Mouse (Mus musculus) mouse embryonic stem cell (cell line): ENCODE results near the gene Grb10.

Experiments
- in situ Hi-C, 2 experiments: fragments of 300-500 bp; cut with MboI; formaldehyde crosslinking; loops; 1 replicate in 1 of 2; 3 replicates in 1 of 2; pipeline ENCODE4 v1.14.3; 2019 to 2020; ENCODE audit warnings: low sequenced_read_pairs in 2 of 2, low pct_unique_long_range_greater_than_20kb in 1 of 2, mixed read lengths in 1 of 2; ENCODE audit not compliant: unreplicated experiment in 1 of 2

Gene Grb10

DNA sequence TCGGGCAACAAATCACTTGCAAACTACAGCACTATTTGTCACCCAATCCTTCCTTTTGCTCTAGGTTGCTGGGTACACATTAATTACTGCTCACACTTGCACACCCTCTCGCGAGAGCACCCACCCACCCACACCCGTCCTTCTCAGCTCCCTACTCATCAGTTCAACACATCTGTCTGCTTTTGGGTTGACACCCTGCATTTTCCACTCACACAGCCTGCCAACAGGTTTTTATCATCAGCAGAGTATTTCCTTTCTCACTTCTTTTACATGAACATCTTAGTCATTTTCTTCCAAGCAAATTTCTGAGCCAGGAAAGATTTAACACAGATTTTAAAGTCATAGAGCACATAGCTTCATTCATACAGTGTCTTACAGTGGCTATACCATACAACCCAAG is 48.6 kb downstream of the Grb10 start:
- in situ Hi-C loops: loop anchor here (25.0 kb wide), 1 partner anchor 428 kb away; no protein-coding TSS in a partner anchor

DNA sequence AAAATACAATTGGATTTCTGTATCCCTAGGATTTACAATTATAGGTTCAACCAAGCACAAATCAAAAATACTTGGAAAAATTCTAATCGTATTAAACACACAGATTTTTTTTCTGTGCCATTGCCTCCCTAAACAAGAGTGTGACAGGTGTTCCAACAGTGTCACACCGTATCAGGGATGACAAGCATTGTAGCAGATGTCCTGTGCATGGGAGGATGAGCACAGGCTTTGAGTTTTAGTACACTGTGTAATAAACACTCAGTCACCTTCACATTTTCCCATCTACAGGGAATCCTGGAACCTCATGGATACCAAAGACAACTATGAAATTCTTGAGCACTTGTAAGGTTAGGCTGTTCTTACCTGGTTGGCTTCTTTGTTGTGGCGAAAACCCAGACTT is 51.2 kb downstream of the Grb10 start:
- in situ Hi-C loops: loop anchor here (25.0 kb wide), 1 partner anchor 425 kb away; no protein-coding TSS in a partner anchor

DNA sequence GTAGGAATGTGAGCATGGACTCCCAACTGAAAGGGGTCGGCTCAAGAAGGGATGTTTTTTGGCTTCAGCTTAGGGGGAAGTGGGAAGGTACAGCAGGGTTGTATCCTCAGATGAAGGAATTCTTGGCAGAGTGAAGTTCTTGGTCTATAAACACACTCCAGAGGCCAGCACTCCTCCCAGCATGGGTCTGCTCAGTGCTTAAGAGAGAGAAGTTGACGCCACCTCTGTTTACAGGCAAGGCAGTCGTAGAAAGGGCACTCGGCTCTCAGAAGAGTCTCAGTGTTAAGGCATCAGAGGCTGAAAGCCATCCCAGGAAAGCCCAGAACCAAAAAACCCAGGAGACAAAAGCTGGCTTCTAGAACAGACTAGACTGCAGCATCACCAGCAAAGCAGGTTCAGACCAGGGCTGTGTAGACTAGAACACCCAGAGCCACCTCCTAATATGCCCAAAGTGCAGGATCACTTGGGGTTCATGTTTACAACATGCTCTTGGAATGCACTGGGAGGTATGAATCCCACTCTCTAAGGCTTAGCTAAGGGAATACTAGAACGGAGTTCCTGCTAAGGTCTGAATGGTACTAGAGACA is 59.8 kb downstream of the Grb10 start:
- in situ Hi-C loops: loop anchor here (25.0 kb wide), 1 partner anchor 416 kb away; no protein-coding TSS in a partner anchor

DNA sequence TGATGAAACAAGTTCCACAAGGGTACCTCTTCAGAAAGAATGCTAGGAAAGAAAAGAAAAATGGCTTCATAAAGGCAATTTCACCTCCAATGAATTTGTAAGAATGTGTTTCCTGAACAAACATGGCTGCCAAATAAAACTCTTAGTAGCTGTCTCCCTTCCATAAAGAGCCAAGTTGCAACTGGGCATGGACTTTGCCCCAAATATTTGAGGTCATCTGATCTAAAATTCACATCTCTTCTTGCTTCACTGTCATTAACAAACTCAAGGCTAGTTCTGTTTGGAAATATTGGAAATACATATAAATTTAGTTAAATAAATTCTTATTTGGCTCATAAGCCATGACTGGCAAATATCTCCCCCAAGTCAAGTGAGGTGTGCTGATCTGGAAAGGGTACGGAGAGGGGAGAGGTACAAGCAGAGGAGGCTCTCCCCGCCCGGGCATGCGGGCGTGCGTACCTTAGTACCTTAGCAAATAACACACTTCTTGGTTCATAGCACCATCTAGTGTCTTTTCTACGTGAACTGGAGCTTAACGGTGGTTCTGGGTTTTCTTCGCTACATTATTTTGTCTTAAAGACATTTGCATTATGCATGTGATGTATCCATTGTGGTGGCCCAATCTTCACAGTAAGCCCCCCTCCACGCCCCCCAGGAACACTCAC is 63.8 kb downstream of the Grb10 start:
- in situ Hi-C loops: loop anchor here (5.0 to 25.0 kb wide), 2 partner anchors 162 to 412 kb away; no protein-coding TSS in a partner anchor

DNA sequence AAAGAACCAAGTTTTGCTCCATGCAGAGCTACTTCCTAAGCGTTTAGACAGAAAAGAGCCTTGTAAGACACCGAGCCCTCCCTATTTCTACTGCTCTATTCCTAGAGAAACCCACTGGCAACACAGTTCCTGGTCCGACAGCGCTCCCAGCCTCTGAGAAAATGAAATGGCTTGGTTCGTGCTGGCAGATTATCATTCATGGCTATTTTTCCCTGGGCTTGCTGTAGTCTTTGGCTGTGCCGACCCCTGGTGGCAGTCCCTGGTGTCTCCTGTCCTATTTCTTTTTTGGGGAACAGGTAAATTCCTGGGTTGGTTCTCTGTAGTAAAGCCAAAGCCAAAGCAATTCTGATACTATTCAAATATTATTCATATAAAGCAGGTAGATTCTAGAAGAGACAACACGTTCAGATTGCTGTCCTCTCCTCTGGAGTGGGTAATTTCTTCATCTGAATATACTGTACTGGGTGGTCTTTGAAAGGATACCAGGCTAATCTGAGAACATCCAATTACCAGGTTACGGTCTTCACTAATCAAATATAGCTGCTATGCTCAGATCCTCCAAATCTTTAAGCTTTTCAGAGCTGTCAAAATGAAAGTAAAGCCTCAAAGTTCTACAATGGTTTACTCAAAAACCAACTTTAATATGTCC is 65.0 kb downstream of the Grb10 start:
- in situ Hi-C loops: loop anchor here (5.0 kb wide), 1 partner anchor 161 kb away; no protein-coding TSS in a partner anchor

DNA sequence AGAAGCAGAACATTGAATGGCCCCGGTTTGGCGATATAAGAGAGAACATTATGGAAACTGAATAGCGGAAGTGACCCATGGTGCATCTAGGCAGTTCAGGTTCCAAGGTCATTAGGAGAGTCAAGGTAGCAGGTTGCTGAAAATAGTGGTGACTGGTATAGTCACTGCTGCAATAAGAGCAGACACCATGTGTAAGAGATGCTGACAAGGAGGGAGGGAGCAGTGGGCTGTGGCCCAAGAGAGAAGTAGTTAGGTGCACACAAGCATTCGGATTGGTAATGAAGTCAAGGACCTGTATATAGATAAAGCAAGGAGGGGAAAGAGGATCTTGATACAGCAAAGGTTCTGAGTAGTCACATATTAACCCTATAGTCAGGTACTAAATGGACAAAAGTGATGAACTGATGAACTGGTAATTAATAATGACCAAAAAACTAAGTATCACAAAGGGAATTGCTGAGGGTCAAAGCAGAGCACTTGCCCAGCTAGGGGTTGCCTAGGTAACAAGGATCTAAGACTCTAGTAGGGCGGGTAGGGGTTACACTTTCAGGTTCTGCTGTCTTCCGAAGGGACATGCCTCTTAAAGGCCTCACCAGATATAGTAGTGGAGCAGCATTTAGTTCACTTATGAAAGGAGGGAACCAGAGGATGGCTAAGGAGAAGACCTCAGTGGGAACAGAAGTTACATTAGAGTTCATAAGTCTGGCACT is 65.9 kb downstream of the Grb10 start:
- in situ Hi-C loops: loop anchor here (5.0 kb wide), 1 partner anchor 160 kb away; no protein-coding TSS in a partner anchor

DNA sequence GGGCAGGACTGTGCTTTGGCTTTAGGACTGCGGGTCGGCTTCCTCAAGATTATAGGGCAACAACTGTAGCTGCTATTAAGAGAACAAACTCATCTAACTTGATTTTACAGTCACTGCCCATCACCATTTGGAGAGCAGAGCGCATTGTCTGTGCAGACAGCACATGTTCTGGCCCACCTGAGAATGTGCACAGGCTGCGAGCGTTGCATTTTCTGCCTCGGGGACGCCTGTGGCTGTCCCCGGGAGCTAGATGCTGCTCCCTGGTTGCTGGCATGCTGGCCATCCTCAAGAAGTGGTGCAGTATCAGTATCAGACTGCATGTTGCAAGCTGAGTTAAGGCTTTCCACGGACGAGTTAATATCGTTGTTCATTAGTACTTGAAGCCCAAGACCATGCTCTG is 68.2 kb downstream of the Grb10 start:
- in situ Hi-C loops: loop anchor here (5.0 kb wide), 1 partner anchor 158 kb away; no protein-coding TSS in a partner anchor

DNA sequence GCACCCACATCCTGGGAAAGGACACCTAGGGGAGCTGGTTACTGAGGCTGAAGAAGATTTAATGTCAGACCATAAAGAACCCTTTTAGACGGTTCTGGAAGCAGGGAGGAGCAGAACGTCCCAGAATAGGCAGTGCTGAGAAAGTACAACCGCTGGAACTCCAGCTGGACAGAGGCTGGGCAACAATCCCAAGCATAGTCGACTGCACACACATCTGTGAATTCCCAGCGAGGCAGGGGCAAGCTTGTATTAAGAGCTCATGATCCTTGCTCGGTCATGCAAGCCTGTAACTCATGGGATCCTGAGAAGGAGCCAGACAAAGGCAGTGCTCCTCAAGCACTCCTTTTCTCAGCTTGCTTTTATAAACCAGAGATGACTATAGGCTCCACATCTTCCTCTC is 69.7 kb downstream of the Grb10 start:
- in situ Hi-C loops: no loop called here

DNA sequence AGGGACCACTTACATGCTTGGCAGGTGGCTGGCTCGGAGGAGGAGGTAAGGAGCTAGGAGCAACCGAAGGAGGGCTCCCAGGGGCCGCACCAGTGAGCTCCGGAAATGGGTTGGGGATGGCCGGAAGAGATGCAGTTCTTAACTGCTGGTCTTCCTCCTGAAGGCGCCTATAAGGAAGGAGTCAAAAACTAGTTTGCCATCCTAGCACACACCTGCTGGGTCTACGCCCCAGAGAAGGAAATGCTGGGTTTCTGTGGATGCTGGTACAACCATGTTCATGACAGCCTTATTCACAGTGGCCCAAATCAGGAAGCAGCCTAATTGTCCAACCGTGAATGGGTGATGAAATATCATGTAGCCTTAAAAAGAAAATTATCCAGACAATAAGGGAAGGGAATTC is 71.0 kb downstream of the Grb10 start:
- in situ Hi-C loops: no loop called here

DNA sequence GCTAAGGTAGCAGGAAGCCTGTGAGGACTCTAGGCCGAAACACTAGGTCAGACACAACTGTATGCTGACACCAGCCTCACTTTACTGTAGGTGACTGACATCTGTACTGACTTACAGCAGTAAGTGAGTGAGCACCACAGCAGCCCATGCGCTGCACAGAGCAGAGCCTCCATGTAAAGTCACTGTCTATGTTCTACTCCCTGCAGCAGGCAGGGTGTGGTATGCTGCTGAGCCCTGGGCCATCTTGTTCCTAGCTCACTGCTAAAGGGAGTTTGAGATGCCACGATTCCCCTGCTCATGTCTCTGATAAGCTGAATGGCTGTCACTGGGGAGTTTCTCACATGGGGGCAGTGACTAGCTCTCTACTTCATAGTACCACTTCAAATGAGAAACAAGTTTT is 72.3 kb downstream of the Grb10 start:
- in situ Hi-C loops: no loop called here

DNA sequence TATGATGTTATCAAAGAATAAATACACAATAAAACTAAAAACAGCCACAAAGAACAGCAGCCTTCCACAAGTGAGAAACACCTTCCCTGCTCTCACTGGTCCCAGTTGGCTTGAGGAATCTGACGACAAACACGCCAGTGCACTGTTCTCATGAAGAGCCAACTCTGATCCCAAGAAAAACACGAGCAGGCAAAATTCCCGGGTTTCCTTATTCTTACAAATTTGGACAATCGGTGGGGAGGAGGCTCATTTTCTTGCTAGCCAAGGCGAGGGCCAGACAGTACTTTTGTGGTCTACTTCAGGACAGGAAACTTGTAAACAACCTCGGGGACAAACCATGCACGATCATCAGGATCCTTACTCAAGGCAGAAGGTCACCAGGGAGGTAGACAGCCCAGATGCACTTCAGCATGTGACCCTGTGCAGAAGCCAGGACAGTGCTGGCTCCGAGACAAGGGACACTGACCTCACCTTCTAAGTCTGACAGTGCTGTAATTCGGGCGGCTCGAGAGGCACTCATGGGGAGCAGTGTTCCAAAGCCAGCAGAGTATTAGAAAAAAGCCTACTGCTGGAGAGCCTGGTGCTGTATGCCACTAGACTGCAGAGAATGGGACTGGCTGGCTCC is 72.9 kb downstream of the Grb10 start:
- in situ Hi-C loops: no loop called here

DNA sequence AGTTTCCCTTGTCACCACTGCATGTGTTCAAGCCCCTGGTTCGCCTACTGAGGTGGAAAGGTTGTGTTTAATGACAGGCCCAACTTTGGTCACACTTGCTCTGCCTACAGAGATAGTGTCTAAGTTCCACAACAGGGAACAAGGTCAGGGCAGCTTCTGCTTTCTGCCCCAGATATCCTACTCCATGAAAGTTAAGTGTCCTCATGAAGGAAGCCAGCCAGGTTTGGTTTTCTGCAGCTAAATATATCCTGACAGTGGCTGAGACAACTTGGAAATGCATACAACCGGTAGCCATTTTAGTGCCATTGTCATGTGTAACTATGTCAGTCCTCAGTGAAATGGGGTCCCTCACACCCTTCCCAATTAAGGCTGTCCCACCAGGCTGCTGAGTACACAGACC is 73.8 kb downstream of the Grb10 start:
- in situ Hi-C loops: no loop called here

DNA sequence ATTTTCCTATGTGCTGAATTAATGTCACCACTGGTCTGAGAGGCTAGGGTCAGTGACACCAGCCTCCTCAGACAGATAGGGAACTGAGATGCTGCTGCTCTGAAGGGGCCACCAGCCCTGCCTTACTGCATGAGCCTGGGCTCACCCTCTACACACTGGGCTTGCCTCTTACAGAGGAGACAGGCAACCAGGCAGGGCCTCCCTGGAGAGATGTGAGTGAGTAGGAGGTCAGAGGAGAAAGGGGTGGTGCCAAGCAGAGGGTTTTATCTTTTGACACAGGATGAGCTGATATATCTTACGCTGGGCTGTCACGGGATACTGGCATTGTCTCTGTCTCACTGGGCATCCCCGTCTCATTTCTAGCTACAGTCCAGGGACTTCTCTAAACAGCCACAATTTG is 74.9 kb downstream of the Grb10 start:
- in situ Hi-C loops: no loop called here

DNA sequence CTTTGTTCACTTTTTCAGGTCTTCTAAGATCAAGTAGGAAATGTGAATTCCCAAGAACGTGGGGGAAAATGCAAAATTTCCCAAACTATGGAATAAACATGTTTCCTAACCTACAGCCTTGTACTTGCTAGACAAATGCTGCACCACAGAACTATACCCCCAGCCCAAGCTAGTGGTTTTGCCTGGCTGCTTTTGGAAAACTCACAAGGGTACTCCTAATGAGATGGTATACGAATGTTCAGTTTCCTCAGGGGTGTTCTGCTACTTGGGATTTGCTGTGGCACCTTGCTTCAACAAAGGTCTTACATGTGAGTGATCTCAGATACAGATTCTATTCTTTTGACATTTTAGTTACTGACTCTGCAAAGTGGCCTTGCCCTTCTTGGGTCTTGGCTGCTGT is 75.4 kb downstream of the Grb10 start:
- in situ Hi-C loops: no loop called here

DNA sequence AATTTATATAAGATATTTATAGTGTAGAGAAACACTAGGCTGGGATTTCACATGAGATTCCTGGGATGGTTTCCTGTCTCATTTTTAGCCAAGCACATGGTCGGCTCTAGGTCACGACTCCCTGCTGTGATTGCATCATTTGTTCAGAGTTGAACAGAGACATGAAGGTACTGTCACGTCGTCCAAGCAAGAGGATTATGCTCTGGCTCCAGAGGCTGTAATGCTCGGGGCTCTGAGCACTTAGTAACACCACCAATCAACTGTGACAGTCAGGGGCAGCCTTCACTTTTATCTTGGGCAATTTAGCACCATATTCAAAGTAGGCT is 75.9 kb downstream of the Grb10 start:
- in situ Hi-C loops: no loop called here

DNA sequence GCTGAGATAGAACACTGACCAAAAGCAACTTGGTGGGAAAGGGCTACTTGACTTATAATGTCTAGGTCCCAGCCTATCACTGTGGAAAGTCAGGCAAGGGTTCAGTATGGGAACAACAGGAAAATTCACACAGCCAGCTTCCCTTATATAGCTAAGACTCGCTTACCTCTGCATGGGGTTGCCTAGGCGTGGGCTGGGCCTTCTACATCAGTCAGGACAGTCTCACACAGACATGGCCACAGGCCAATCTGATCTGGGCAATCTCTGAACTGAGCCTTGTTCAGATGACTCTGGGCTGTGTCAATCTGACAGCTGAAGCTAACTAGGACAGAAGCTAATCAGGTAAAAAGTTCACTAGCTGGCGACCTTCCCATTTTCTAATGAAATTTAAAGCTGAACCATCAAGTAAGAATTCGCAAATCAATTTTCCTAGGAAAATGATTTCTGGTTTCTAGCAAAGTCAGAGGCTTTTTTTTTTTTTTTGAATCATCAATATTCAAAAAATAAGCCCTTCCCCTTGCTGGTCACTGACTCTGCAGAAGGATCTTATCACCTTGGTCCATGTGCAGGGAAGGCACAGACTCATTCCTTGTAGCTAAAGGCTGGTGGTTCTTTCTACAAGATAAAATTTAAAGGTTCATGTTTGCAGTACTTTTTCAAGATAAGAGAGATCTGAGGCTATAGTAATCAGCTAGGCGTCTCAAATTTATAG is 76.4 kb downstream of the Grb10 start:
- in situ Hi-C loops: no loop called here

DNA sequence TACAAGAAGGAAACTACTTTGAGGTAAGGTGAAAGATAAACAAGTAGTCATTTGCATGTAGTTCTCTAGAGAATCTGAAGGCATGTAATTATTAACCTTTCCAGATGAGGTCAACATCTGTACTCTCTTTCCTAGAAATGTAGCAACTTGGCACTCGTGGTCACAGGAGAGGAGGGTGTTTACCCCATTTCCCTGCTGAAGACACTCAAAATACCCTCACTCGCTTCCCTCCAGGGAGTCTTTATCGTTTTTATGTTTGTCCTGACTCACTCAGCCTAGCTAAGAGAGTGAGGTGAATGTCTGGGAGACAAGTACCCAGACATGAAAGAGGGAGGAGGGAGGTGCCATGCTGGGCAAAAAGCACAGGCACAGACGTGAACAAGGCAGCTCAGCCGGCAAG is 77.6 kb downstream of the Grb10 start:
- in situ Hi-C loops: no loop called here

DNA sequence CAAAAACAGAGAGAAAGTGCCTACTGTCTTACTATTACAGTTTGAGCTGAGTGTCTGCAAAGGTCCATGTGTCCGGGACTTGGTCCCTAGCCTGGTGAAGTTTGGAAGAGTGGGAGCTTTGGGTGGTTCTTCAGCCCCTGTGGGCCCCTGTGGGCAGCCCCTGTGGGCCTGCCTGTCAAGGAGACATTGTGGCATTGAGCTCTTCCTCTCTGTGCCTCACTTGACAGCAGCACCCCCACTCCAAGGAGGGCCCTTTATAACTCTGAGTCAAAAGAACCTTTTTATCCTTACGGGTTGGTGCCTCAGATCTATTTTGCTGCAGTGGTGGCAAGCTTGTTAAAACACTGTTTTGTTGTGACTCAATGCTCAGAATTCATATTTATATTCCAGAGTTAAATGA is 78.3 kb downstream of the Grb10 start:
- in situ Hi-C loops: no loop called here
